Mouse (Mus musculus): Measurements from ENCODE around the gene Slc26a9.

DNA sequence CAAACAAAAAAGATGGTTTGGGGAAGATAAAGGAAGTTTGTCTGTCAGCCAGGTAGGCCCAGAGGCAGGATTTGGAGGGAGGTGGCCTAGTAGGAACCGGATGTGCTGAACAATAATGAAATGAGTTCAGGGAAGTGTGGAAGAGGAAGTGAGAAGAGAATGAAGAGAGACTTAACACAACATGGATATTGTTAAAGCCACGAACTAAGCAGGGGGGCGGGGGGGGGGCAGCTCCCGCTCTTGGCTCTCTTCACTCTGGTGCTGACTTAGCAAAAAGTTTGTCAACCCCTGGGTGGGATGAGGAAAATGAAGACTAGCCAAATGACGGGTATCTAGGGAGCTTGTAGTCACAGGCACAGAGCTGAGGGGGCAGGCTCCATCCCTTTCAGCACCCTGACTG is 43.4 kb upstream of the Slc26a9 start:
- TF ChIP-seq CTCF (IDR thresholded peaks at IDR 0.05; ENCODE audit: extremely low read depth, insufficient read depth, low read length) (no peak), POLR2A (IDR thresholded peaks at IDR 0.05; ENCODE audit: extremely low read depth, insufficient read depth, low read length) (no peak)

Measured in cortical plate, adult 2 months (tissue).